Mouse (Mus musculus) left cerebral cortex, adult 9 months (tissue): Measurements from ENCODE around the gene Sptbn2.
A peak's percentile ranks its signal among the peaks of the same experiment; 100 is the strongest.

ENCODE experiments used
- DNase-seq, 2 experiments: peaks; one replicate each; pipeline ENCODE4 v3.0.0; 2022; ENCODE audit warnings: low spot score in 2 of 2

Gene Sptbn2

DNA sequence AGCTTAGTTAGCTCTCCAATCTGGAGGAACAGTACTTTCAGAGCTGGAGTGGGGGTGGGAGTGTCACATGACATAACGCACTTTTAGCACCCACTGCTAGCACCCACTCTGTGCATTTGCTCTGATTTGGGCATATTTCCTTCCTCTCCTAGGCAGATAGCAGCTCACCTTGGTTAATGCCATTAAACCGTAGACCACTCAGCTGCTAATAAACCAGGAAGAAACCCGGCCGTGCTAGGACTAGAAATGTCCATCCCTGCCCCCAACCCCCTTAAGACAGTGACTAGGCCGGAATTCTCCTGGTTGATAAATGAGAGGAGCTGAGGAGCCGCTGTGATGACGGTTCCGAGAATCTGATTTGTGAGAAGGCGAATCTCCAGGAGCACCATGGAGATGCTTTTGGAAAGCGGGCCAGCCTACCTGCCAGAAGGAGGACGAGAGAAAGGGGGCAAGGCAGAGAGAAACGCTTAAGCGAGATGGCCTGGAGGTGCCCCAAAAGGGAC, at the start of gene Sptbn2:
Gene Sptbn2, plus strand, starts transcription at position 70 of the 503 bp plus-strand sequence.
- peak; percentile 84 to 87 for DNase-seq

DNA sequence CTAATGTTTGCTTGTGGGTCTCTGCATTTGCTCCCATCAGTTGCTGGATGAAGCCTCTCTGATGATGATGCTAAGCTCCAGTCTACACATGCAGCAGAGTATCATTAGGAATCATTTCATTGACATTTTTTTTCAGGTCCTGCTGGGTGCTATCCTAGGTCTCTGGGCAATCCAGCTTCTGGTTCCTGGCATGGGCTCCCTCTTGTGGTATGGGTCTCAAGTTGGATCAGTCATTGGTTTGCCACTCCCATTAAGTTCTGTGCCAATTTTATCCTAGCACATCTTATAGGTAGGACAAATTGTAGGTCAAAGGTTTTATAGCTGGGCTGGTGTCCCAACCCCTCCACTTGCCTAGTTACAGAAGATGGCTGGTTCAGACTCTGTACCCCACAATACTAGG, 44.2 kb upstream of the Sptbn2 start:
- no peak for DNase-seq

- DNase-seq = no peak
Observed at GRCm38 (mm10) chr19:4670776-4671175, 40.2 kb upstream of the Sptbn2 start.

DNA sequence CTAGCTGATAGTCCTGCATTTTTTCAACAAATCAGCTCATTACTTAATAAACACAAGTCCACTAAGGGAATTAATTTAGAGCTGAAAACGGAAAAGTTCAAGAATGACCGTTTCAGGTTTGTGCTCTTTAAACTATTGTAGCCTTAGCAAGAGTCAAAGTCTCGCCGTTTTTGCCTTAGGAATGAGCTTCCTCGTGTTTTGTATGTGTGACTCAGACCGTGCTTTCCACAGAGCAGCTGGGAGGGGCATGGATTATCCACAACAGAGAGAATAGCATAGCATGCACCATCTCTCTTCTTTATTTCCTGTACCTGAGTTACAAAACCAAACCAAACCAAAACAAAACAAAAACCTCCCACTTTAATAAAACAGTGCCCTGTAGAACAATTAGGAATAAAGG, 38.6 kb upstream of the Sptbn2 start:
- no peak for DNase-seq

DNA sequence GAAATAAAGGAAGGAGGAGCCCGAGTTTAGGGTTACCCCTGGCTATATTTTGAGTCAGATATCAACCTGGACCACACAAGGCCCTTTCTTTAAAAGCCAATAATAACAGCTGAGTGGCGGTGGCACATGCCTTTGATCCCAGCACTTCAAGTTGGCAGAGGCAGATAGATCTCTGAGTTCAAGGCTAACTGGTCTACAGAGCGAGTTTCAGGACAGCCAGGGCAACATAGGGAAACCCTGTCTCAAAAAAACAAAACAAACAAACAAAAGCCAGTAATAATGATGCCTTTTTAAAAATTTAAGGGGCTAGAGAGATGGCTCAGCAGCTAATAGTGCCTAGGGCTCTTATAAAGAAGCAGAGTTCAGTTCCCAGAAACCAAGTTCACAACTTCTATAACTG, 16.6 kb upstream of the Sptbn2 start:
- no peak for DNase-seq

GRCm38 (mm10) chr19:4697121-4697520, 13.8 kb upstream of the Sptbn2 start:
- DNase-seq = no peak

GRCm38 (mm10) chr19:4697721-4698120, 13.2 kb upstream of the Sptbn2 start:
- DNase-seq = no peak

DNA sequence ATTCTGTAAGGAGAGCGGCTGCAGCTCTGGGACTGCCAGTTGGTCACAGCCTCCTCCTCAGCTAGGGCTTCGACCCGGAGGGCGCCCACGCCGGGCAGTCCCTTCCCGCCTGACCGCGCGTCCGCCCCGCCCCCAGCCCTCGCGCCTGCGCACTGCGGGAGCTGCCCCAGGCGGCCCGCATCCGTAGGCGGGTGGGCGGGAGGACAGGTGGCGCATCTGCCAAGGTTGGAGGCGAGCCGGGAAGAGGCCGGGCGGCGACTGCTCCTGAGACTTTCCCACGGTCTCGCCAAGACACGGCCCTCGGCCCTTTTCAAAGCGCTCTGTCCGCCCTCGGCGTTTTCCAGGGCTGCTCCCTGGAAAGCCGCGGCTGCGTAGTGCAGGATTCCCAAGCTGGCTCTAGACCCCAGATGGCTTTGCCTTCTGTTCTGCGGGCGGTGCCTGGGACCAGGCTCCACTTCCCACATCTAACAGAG, 12.7 kb upstream of the Sptbn2 start, which contains the start of gene Gm960:
Gene Gm960, minus strand, starts transcription at position 464 of the 473 bp plus-strand sequence.
- peak in 1 of 2 experiments; percentile 81 for DNase-seq

GRCm38 (mm10) chr19:4698856-4699255, 12.1 kb upstream of the Sptbn2 start:
- peak in 1 of 2 experiments; percentile 67 for DNase-seq

GRCm38 (mm10) chr19:4699821-4700220, 11.1 kb upstream of the Sptbn2 start:
- no peak for DNase-seq

- DNase-seq = no peak
Observed at GRCm38 (mm10) chr19:4700656-4701055, 10.3 kb upstream of the Sptbn2 start.

DNA sequence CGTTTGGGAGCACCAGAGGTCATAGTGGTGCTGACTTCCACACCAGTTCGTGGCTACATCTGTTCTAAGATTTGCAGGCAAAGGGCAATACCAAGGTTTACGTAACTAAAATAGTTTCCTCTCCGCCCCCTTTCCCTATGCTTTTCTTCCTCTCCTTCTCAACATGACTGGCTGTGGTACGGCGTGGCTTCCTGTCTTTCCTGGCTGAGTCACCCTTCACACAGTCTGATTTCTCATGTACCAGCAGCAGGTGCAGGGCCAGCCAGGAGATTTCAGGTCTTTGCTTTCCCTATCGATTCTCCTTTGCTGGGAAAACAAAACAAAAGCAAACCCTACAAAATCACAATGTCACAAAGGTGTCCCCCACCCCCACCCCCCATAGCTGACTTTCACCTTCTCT, 9.7 kb upstream of the Sptbn2 start:
- no peak for DNase-seq

GRCm38 (mm10) chr19:4708765-4709164, 2.2 kb upstream of the Sptbn2 start:
- no peak for DNase-seq

DNA sequence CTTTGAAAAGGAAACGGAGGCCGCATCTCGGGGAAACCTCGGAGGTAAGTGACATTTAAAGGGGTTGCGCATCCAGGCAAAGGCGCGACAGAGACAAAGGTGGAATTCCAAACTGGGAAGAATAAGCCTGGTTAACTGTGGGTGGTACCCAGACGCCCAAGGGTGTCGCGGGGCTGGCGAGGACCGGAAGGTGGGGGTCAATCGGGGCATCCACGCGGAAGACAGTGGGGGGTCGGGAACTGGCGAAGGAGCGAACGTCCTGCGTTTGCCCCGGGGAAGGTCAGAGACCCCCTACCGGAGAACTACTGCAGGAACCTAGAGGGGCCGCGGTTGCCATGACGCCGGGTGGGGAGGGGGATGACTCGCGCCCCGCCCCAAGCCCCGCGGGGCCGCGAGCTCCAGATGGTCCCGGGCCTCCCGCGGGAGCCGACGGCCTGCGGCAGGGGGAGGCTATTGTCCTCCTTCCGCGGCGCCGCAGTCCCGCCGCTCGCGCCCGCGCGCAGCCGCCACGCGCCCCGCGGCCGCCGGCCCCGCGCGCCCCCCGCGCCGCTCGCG, 711 bp downstream of the Sptbn2 start:
- DNase-seq = no peak

GRCm38 (mm10) chr19:4712156-4712780, 1.3 kb downstream of the Sptbn2 start:
- no peak for DNase-seq

DNA sequence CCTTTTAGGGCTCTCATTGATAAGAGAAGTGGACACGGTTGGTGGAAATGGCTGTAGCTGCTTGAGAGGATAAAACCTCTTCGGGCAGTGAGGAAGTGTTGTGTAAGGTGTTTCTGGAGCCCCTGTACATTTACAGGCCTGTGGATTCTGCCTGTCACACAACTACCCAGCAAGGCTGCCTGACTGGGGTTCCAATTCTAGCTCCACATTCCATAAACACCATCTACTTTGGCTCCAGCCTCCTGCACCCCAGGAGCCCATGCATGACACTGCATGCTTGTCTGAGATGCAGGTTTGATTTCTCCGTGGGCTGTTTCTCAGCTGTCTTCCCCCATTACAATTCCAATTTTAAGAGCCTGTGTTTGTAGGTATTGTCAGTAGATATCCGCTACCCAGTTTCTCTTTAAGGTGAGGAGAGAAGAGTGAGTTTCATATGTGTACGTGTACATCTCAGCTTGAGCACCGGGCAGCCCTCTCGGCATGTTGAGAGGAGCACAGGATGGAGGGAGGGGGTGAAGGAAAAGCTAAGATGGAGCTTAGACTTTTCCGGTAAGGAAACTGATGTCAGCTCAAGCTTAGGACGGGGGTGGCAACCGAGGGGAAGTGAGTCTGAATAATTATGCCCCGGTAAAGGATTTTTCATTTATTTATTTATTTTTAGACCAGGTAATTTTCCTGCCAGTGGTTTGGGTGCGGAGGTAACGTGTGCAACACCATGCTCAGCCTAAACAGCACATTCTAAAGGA, 2.0 kb downstream of the Sptbn2 start:
- no peak for DNase-seq

DNA sequence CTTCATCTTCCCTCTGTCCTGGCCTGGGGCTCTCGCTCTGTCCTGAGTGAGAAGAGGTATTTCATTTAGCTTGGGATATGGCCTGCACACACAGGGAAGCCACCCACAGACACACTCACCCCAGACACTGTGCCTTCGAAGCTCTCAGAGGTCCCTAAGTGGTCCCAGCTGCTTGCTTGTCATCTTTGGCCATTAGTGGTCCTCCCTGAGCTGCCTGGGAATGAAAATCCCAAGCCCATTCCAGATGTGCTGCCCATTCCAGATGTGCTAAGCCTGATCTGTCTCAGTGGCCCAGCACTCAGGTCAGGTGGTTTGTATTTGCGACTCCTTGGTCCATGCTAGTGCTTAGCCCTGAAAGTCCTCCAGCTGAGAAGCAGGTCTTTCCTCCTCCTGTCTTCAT, 2.9 kb downstream of the Sptbn2 start:
- no peak for DNase-seq

DNA sequence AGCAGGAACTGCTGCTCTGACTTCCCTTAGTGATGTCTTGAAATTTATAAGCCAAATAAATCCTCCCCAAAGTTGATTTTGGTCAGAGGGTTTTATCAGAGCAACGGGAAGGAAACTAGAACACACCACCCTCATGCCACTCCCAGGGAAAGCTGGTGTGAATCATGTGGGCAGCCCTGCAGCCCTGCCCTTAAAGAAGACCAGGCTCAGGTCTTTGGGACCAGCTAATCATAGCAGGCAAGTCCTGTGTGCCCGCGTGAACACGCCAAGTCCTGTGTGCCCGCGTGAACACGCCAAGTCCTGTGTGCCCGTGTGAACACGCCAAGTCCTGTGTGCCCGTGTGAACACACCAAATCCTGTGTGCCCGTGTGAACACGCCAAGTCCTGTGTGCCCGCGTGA, 5.8 kb downstream of the Sptbn2 start:
- DNase-seq = no peak

GRCm38 (mm10) chr19:4717281-4717680, 6.3 kb downstream of the Sptbn2 start:
- no peak for DNase-seq

- DNase-seq = no peak
Observed at GRCm38 (mm10) chr19:4718716-4719115, 7.7 kb downstream of the Sptbn2 start.

DNA sequence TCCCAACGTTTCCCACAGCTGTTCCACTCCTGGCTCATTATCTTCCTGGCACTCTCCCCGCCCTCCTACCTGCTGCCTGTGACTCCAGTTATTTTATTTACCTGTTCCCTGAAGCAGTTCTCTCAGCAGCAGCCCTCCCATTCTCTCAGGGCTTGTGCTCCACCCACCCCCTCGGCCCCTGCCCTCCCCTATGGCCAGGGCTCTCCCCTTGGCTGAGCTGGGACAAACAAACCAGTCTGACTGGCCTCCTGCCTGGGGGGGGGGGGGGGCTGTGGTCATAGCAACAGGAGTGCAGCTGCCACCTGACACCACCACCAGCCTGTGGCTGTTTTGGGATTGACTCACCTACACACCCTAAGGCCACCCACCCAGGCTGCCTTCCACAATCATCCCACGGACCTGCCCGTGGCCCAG, 8.4 kb downstream of the Sptbn2 start:
- DNase-seq = no peak

- no peak for DNase-seq
Observed at GRCm38 (mm10) chr19:4720112-4720511, 9.1 kb downstream of the Sptbn2 start.
